Mouse (Mus musculus): ENCODE measurements around the gene Hoxd13. TPM values are rescaled to one million over a fixed set of nuclear protein-coding genes. Genes with fewer than 3 reads are reported as not detected.

Hoxd13 gene
- polyA plus RNA-seq, 1 experiment from 2014 or later: not detected

GRCm38 (mm10) chr2:74676376-74677052, 8.4 kb downstream of the Hoxd13 start:
- 3% methylated on average over 9 of the region's 9 CpGs for WGBS
- H3K4me2 ChIP-seq: no peak overlapping the region
- no peak overlapping the region for H3K27ac ChIP-seq
- H3K4me1 ChIP-seq: peaks cover 6% of the 10 kb centered on the region
- ATAC-seq (ENCODE audit: low FRiP score): no peak
- H3K36me3 ChIP-seq (replicated peaks): no peaks in the 10 kb centered on the region
- H3K9me3 ChIP-seq: no peaks in the 10 kb centered on the region
- peaks cover 99% of the 10 kb centered on the region for H3K27me3 ChIP-seq
- H3K4me3 ChIP-seq (replicated peaks): no peak overlapping the region
- no peak overlapping the region for H3K9ac ChIP-seq

GRCm38 (mm10) chr2:74677106-74677505, 9.0 kb downstream of the Hoxd13 start:
- H3K36me3 ChIP-seq (replicated peaks): no peaks in the 10 kb centered on the region
- ATAC-seq (ENCODE audit: low FRiP score): no peak
- WGBS: 6% methylated on average over 2 of the region's 2 CpGs
- H3K27ac ChIP-seq: no peak overlapping the region
- no peaks in the 10 kb centered on the region for H3K9me3 ChIP-seq
- no peak overlapping the region for H3K4me2 ChIP-seq
- H3K4me3 ChIP-seq (replicated peaks): no peak overlapping the region
- H3K9ac ChIP-seq: no peak overlapping the region
- peaks cover 99% of the 10 kb centered on the region for H3K27me3 ChIP-seq
- peaks cover 11% of the 10 kb centered on the region for H3K4me1 ChIP-seq

- no peak for ATAC-seq (ENCODE audit: low FRiP score)
- Histone ChIP-seq H3K4me3 (replicated peaks) (no peak within 1 kb of the TSS), H3K4me1 (peaks cover 13% of the 10 kb centered on the region), H3K27me3 (peaks cover 99% of the 10 kb centered on the region), H3K4me2 (no peak within 1 kb of the TSS), H3K27ac (no peak within 1 kb of the TSS), H3K9ac (no peak within 1 kb of the TSS), H3K9me3 (no peaks in the 10 kb centered on the region), H3K36me3 (replicated peaks) (no peaks in the 10 kb centered on the region)
- 2% methylated on average over 15 of the region's 15 CpGs for WGBS
These were observed 10.9 kb downstream of the Hoxd13 start, which contains the start of gene Hoxd11 for GRCm38 (mm10) chr2:74678891-74679595. TSS of gene Hoxd11 (plus strand) at chr2:74679557.

GRCm38 (mm10) chr2:74679596-74679971, 11.5 kb downstream of the Hoxd13 start:
- Histone ChIP-seq H3K4me3 (replicated peaks) (no peak overlapping the region), H3K4me1 (peaks cover 13% of the 10 kb centered on the region), H3K27ac (no peak overlapping the region), H3K9me3 (no peaks in the 10 kb centered on the region), H3K36me3 (replicated peaks) (no peaks in the 10 kb centered on the region), H3K27me3 (peaks cover 99% of the 10 kb centered on the region), H3K9ac (no peak overlapping the region), H3K4me2 (no peak overlapping the region)
- WGBS: under 1% methylated on average over 26 of the region's 26 CpGs
- no peak for ATAC-seq (ENCODE audit: low FRiP score)

GRCm38 (mm10) chr2:74679980-74680379, 11.9 kb downstream of the Hoxd13 start:
- no peaks in the 10 kb centered on the region for H3K9me3 ChIP-seq
- ATAC-seq (ENCODE audit: low FRiP score): no peak
- no peak overlapping the region for H3K9ac ChIP-seq
- no peak overlapping the region for H3K27ac ChIP-seq
- H3K4me3 ChIP-seq (replicated peaks): no peak overlapping the region
- H3K4me2 ChIP-seq: no peak overlapping the region
- 2% methylated on average over 23 of the region's 23 CpGs for WGBS
- H3K27me3 ChIP-seq: peaks cover 99% of the 10 kb centered on the region
- no peaks in the 10 kb centered on the region for H3K36me3 ChIP-seq (replicated peaks)
- H3K4me1 ChIP-seq: peaks cover 13% of the 10 kb centered on the region

GRCm38 (mm10) chr2:74680561-74681398, 12.7 kb downstream of the Hoxd13 start:
- no peak overlapping the region for H3K4me3 ChIP-seq (replicated peaks)
- no peak overlapping the region for H3K4me2 ChIP-seq
- no peak for ATAC-seq (ENCODE audit: low FRiP score)
- peaks cover 98% of the 10 kb centered on the region for H3K27me3 ChIP-seq
- H3K4me1 ChIP-seq: peaks cover 13% of the 10 kb centered on the region
- WGBS: 2% methylated on average over 21 of the region's 21 CpGs
- no peak overlapping the region for H3K27ac ChIP-seq
- H3K36me3 ChIP-seq (replicated peaks): no peaks in the 10 kb centered on the region
- no peaks in the 10 kb centered on the region for H3K9me3 ChIP-seq
- H3K9ac ChIP-seq: no peak overlapping the region

GRCm38 (mm10) chr2:74681594-74682531, 13.8 kb downstream of the Hoxd13 start:
- H3K4me3 ChIP-seq (replicated peaks): peak overlapping the region; percentile 25

GRCm38 (mm10) chr2:74682796-74683195, 14.7 kb downstream of the Hoxd13 start:
- H3K9ac ChIP-seq: no peak overlapping the region
- WGBS: 2% methylated on average over 43 of the region's 51 CpGs

More at GRCm38 (mm10) chr2:74681594-74682531, 13.8 kb downstream of the Hoxd13 start:
- no peaks in the 10 kb centered on the region for H3K9me3 ChIP-seq
- H3K9ac ChIP-seq: no peak overlapping the region
- WGBS: under 1% methylated on average over 60 of the region's 78 CpGs
- H3K36me3 ChIP-seq (replicated peaks): no peaks in the 10 kb centered on the region
- H3K27ac ChIP-seq: no peak overlapping the region
- H3K4me1 ChIP-seq: peaks cover 13% of the 10 kb centered on the region
- H3K27me3 ChIP-seq: peaks cover 95% of the 10 kb centered on the region
- peak overlapping the region; percentile 8; the same call in 1 of the 2 replicates for H3K4me2 ChIP-seq
- peak; percentile 30; the same call in 1 of the 2 replicates for ATAC-seq (ENCODE audit: low FRiP score)

GRCm38 (mm10) chr2:74683471-74683951, 15.4 kb downstream of the Hoxd13 start:
- H3K4me3 ChIP-seq (replicated peaks): no peak overlapping the region
- H3K27ac ChIP-seq: no peak overlapping the region
- no peak for ATAC-seq (ENCODE audit: low FRiP score)
- H3K27me3 ChIP-seq: peaks cover 94% of the 10 kb centered on the region
- H3K4me2 ChIP-seq: no peak overlapping the region
- WGBS: 2% methylated on average over 18 of the region's 18 CpGs
- no peaks in the 10 kb centered on the region for H3K36me3 ChIP-seq (replicated peaks)
- H3K9me3 ChIP-seq: no peaks in the 10 kb centered on the region
- no peak overlapping the region for H3K9ac ChIP-seq
- H3K4me1 ChIP-seq: peaks cover 13% of the 10 kb centered on the region

More at GRCm38 (mm10) chr2:74682796-74683195, 14.7 kb downstream of the Hoxd13 start:
- H3K4me1 ChIP-seq: peaks cover 13% of the 10 kb centered on the region
- H3K36me3 ChIP-seq (replicated peaks): no peaks in the 10 kb centered on the region
- H3K4me2 ChIP-seq: peak overlapping the region; percentile 8
- no peak overlapping the region for H3K27ac ChIP-seq
- H3K27me3 ChIP-seq: peaks cover 95% of the 10 kb centered on the region
- peak overlapping the region; percentile 25 for H3K4me3 ChIP-seq (replicated peaks)
- no peak for ATAC-seq (ENCODE audit: low FRiP score)
- H3K9me3 ChIP-seq: no peaks in the 10 kb centered on the region

GRCm38 (mm10) chr2:74684106-74684505, 16.0 kb downstream of the Hoxd13 start:
- H3K36me3 ChIP-seq (replicated peaks): no peaks in the 10 kb centered on the region
- H3K9ac ChIP-seq: no peak overlapping the region
- H3K4me2 ChIP-seq: no peak overlapping the region
- H3K9me3 ChIP-seq: no peaks in the 10 kb centered on the region
- peaks cover 13% of the 10 kb centered on the region for H3K4me1 ChIP-seq
- no peak overlapping the region for H3K4me3 ChIP-seq (replicated peaks)
- no peak for ATAC-seq (ENCODE audit: low FRiP score)
- H3K27me3 ChIP-seq: peaks cover 92% of the 10 kb centered on the region
- H3K27ac ChIP-seq: no peak overlapping the region
- 0% methylated on average over 12 of the region's 12 CpGs for WGBS

GRCm38 (mm10) chr2:74685059-74685603, 17.0 kb downstream of the Hoxd13 start:
- peaks cover 92% of the 10 kb centered on the region for H3K27me3 ChIP-seq
- 12% methylated on average over 4 of the region's 4 CpGs for WGBS
- H3K9ac ChIP-seq: no peak overlapping the region
- peaks cover 13% of the 10 kb centered on the region for H3K4me1 ChIP-seq
- H3K4me2 ChIP-seq: no peak overlapping the region
- no peaks in the 10 kb centered on the region for H3K36me3 ChIP-seq (replicated peaks)
- ATAC-seq (ENCODE audit: low FRiP score): no peak
- no peak overlapping the region for H3K4me3 ChIP-seq (replicated peaks)
- no peaks in the 10 kb centered on the region for H3K9me3 ChIP-seq
- no peak overlapping the region for H3K27ac ChIP-seq

All from forebrain, embryonic 12.5 days (tissue).